Mouse (Mus musculus): Measurements from ENCODE around the gene Dazap1. TPM values are rescaled to one million over a fixed set of nuclear protein-coding genes. Genes with fewer than 3 reads are reported as not detected.
A peak's percentile ranks its signal among the peaks of the same experiment; 100 is the strongest.
"Not testable (repeated sequence)": the region's sequence is repeated elsewhere in the genome, so short reads cannot be mapped to it uniquely, and the experiment has no call there.

The Dazap1 gene
- total RNA-seq (2014; fragmentation: Nextera tagmentation), result 191 and 194 TPM in 2 replicates
- 136 and 151 TPM in 2 replicates for total RNA-seq (2017)
- 533 and 565 TPM in 2 replicates for polyA plus RNA-seq (2012)

DNA sequence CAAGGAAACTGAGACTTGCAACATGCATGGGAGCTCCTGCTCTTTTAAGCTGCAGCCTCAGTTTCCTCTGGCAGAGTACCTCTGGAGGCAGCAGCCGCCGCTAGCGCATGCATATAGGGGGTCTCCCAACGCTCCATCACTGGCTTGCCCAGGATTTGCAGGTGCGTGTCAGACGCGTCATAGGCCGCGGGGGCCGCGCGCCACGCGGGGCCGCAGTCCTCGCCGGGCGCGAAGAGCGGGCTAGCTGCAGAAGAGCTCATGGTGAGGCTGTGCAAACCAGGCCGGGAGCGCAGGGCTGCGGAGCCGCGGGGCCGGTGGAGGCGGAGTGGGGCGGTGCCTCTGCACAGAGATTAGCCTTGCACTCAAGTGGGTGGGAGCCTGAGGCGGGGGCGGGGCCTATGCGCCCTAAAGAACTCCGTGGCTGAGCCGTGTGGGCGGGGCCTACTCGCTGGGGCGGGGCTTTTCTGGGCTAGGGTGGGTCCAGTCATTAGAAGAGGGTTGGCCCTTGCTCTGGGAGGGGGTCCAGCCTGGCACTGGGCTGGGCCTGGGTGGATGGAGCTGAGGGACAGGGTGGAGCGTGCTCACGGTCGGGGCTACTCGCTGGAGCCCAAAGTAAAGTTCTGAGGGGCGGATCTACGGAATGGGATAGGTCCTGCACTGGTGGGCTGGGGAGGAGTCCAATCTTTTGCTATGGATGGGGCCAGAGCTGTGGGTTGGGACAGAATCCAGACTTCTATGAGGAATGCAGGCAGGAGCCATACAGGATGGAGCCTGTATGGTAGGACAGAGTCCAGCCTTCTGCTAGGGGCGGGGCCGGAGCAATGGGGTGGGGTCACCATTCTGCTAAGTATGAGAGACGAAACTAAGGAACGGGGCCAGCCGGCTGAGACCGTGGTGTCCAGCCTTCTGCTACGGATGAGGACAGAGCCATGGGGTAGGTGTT, at the start of gene Dazap1, which contains the start of gene Gamt:
Gene Dazap1 (plus strand): TSS at position 845 of the 943 bp plus-strand sequence.
Gene Gamt (minus strand): TSS at position 371 of the 943 bp plus-strand sequence.
- Histone ChIP-seq H3K27me3 (ENCODE audit: insufficient read depth, low read length) (no peaks in the 10 kb centered on the region), H3K4me1 (ENCODE audit: insufficient read depth, low read depth, low read length) (peaks cover 76% of the 10 kb centered on the region), H3K4me3 (ENCODE audit: low read depth, low read length) (peak within 1 kb of the TSS; percentile 73), H3K9me3 (replicated peaks) (no peaks in the 10 kb centered on the region), H3K36me3 (replicated peaks) (peaks cover 49% of the 10 kb centered on the region)
- TF ChIP-seq POLR2AphosphoS5 (IDR thresholded peaks at IDR 0.05; ENCODE audit: insufficient replicate concordance, low read depth, low read length) (peak; percentile 43; the same call in 1 of the 2 replicates), CTCF (IDR thresholded peaks at IDR 0.05; ENCODE audit: low read depth, low read length) (no peak)
- DNase-seq (ENCODE audit: low spot score), result peak; percentile 83
- ATAC-seq (ENCODE audit: extremely low read depth, insufficient number of reproducible peaks, low FRiP score, poor library complexity, severe bottlenecking), result peak; percentile 68

DNA sequence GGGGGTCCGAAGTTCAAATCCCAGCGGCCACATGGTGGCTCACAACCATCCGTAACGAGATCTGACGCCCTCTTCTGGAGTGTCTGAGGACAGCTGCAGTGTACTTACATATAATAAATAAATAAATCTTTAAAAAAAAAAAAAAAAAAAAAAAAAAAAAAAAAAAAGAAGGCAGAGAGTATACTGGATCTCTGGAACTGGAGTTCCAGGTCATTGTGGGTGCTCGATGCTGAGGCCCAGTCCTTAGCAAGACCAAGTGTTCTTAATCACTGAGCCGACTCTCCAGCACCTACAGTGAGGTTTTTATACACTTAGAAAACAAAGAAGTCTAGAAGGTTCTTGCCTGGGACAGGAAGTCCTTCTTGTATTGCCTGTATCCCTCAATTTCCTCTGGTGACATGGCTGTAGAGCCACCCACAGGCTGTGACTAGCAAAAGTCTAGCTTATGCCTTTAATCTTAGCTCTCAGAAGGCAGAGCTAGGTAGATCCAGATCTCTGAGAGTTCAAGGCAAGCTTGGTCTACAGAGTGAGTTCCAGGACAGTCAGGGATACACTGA, 49.7 kb upstream of the Dazap1 start:
- H3K9me3 ChIP-seq (replicated peaks); H3K4me3 ChIP-seq (ENCODE audit: low read depth, low read length); DNase-seq (ENCODE audit: low spot score); ATAC-seq (ENCODE audit: extremely low read depth, insufficient number of reproducible peaks, low FRiP score, poor library complexity, severe bottlenecking); H3K4me1 ChIP-seq (ENCODE audit: insufficient read depth, low read depth, low read length); H3K36me3 ChIP-seq (replicated peaks): not testable (repeated sequence)
- H3K27me3 ChIP-seq (ENCODE audit: insufficient read depth, low read length), result peaks cover 41% of the 10 kb centered on the region

DNA sequence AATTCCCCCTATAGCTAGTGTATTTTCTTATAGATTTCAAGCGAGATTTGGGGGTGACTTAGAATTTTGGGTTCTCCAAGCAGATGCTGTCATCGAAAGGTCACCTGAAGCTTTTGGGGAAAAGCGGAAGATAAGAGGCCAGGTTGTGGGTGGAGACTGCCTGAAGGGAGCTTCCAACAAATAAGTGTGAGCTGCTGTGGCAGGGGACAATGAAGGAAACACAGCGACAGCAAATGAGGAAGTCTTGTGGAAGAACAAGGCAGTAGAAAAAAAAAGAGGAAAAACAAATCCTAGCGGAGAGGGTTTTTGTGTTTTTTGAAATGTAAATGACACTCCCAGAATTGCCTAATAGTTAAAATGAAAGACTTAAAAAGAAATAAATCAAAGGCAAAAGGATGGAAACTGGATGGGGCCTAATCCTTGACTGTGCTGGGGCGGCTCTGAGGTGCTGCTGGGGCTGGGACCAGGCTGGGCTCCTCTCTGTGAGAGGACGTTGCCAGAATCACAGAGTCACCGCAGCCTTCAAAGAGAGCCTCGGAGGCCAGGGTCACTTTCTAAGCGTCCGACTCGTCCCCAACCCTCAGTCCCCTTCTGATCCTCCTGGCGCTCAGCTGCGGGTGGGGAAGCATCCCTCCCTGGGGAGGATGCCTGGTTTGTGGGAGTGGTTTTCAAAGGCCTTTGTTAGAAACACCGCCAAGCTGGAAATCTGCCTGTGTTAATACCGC, 46.1 kb upstream of the Dazap1 start:
- TF ChIP-seq TAL1 (conservative IDR thresholded peaks at IDR 0.05; ENCODE audit: low read depth, low read length), result no peak
- no peak for TF ChIP-seq GATA1 (IDR thresholded peaks at IDR 0.05; ENCODE audit: borderline replicate concordance, low read length)
- TF ChIP-seq POLR2AphosphoS5 (IDR thresholded peaks at IDR 0.05; ENCODE audit: insufficient replicate concordance, low read depth, low read length), result no peak
- TF ChIP-seq GATA2 (IDR thresholded peaks at IDR 0.05; ENCODE audit: borderline replicate concordance, low read depth, low read length), result no peak
- TF ChIP-seq CTCF (IDR thresholded peaks at IDR 0.05; ENCODE audit: low read depth, low read length), result no peak
- no peak for DNase-seq (ENCODE audit: low spot score)
- ATAC-seq (ENCODE audit: extremely low read depth, insufficient number of reproducible peaks, low FRiP score, poor library complexity, severe bottlenecking), result no peak
- Histone ChIP-seq H3K4me1 (ENCODE audit: insufficient read depth, low read depth, low read length) (no peaks in the 10 kb centered on the region), H3K27me3 (ENCODE audit: insufficient read depth, low read length) (peaks cover 39% of the 10 kb centered on the region), H3K9me3 (replicated peaks) (no peaks in the 10 kb centered on the region), H3K4me3 (ENCODE audit: low read depth, low read length) (no peak overlapping the region), H3K36me3 (replicated peaks) (no peaks in the 10 kb centered on the region)

DNA sequence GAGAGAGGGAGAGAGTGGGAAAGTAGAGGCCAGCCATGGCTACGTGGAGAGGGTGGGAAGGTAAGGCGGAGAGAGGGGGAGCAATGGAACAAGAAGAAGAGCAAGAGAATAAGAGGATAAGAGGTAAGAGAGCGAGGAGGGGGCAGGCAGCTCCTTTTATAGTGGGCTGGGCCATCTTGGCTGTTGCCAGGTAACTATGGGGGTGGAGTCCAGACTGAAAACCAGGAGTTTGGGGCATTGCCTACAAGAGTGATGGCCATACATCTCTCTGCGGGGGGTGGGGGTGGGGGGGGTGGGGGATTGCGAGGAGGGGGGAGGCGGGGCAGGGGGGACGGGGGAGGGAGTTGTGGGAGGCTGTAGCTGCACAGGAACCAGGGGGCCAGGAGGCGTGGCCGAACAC, 40.6 kb upstream of the Dazap1 start:
- ATAC-seq (ENCODE audit: extremely low read depth, insufficient number of reproducible peaks, low FRiP score, poor library complexity, severe bottlenecking), result no peak
- Histone ChIP-seq H3K9me3 (replicated peaks) (peaks cover 7% of the 10 kb centered on the region), H3K36me3 (replicated peaks) (no peaks in the 10 kb centered on the region), H3K27me3 (ENCODE audit: insufficient read depth, low read length) (peaks cover 52% of the 10 kb centered on the region), H3K4me3 (ENCODE audit: low read depth, low read length) (no peak overlapping the region), H3K4me1 (ENCODE audit: insufficient read depth, low read depth, low read length) (peaks cover 13% of the 10 kb centered on the region)
- TF ChIP-seq TAL1 (conservative IDR thresholded peaks at IDR 0.05; ENCODE audit: low read depth, low read length), result no peak
- TF ChIP-seq CTCF (IDR thresholded peaks at IDR 0.05; ENCODE audit: low read depth, low read length), result no peak
- TF ChIP-seq GATA2 (IDR thresholded peaks at IDR 0.05; ENCODE audit: borderline replicate concordance, low read depth, low read length), result no peak
- TF ChIP-seq POLR2AphosphoS5 (IDR thresholded peaks at IDR 0.05; ENCODE audit: insufficient replicate concordance, low read depth, low read length), result no peak
- no peak for TF ChIP-seq GATA1 (IDR thresholded peaks at IDR 0.05; ENCODE audit: borderline replicate concordance, low read length)
- no peak for DNase-seq (ENCODE audit: low spot score)

DNA sequence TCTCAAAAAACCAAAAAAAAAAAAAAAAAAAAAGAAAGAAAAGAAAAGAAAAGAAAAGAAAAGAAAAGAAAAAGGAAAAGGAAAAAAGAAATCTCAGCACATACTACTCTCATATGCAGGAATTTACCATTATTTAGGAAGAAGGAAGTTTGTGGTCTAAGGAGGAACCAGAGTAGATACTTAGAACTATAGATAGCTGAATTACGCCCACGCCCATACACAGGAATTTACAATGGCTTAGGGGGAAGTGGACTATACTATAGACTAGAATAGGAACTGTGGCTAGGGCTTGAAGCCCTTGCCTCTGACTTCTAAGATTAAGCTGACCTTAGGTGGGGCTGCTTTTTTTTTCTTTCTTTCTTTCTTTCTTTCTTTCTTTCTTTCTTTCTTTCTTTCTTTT, 38.1 kb upstream of the Dazap1 start:
- not testable (repeated sequence) for ATAC-seq (ENCODE audit: extremely low read depth, insufficient number of reproducible peaks, low FRiP score, poor library complexity, severe bottlenecking)

DNA sequence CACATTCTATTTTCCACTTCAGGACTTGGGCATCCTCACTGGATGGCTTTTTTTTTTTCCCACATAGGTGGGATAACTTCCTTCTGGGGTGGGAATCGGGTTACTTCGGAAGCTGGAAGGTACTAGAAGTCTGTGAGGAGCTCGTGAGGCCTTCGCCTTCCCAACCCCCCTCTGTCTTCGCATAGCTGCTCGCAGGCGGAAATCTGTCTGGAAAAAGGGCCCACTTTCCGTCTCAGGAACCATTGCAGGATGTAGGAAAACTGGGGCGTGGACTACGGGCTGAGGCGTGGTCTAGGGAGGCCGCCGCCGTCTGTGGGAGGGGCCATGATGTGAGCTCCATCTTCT, 35.2 kb upstream of the Dazap1 start:
- no peak for DNase-seq (ENCODE audit: low spot score)
- H3K4me3 ChIP-seq (ENCODE audit: low read depth, low read length), result peak overlapping the region; percentile 88
- peaks cover 7% of the 10 kb centered on the region for H3K9me3 ChIP-seq (replicated peaks)
- peaks cover 35% of the 10 kb centered on the region for H3K36me3 ChIP-seq (replicated peaks)
- no peak for ATAC-seq (ENCODE audit: extremely low read depth, insufficient number of reproducible peaks, low FRiP score, poor library complexity, severe bottlenecking)
- H3K4me1 ChIP-seq (ENCODE audit: insufficient read depth, low read depth, low read length), result peaks cover 39% of the 10 kb centered on the region
- peaks cover 21% of the 10 kb centered on the region for H3K27me3 ChIP-seq (ENCODE audit: insufficient read depth, low read length)
- no peak for TF ChIP-seq POLR2AphosphoS5 (IDR thresholded peaks at IDR 0.05; ENCODE audit: insufficient replicate concordance, low read depth, low read length)
- TF ChIP-seq CTCF (IDR thresholded peaks at IDR 0.05; ENCODE audit: low read depth, low read length), result no peak
- TF ChIP-seq TAL1 (conservative IDR thresholded peaks at IDR 0.05; ENCODE audit: low read depth, low read length), result no peak
- no peak for TF ChIP-seq GATA2 (IDR thresholded peaks at IDR 0.05; ENCODE audit: borderline replicate concordance, low read depth, low read length)
- TF ChIP-seq GATA1 (IDR thresholded peaks at IDR 0.05; ENCODE audit: borderline replicate concordance, low read length), result no peak

More for the DNA sequence above, 38.1 kb upstream of the Dazap1 start:
- H3K36me3 ChIP-seq (replicated peaks); H3K9me3 ChIP-seq (replicated peaks); H3K4me3 ChIP-seq (ENCODE audit: low read depth, low read length); DNase-seq (ENCODE audit: low spot score): not testable (repeated sequence)
- peaks cover 30% of the 10 kb centered on the region for H3K4me1 ChIP-seq (ENCODE audit: insufficient read depth, low read depth, low read length)
- peaks cover 43% of the 10 kb centered on the region for H3K27me3 ChIP-seq (ENCODE audit: insufficient read depth, low read length)
